12 mouse cellular contexts compared by ENCODE assay signal in genomic region chr5:117898055-117898806, GRCm38 (mm10).
DNase-seq lines count a peak whose midpoint lies in the region; ATAC-seq and TF ChIP-seq lines count a peak whose summit lies in the region.
"Had no signal": no experiment of that assay in that cellular context is flagged by ENCODE, and none has a peak within 500 bp of the region (broad histone marks: within the 10 kb centered on the region; RNA-seq: fewer than 3 reads in every experiment).

No protein-coding gene starts in this region.

- no peak for DNase-seq in kidney, postnatal 4 days
- peak; percentile 42 for DNase-seq in brain, embryonic 14.5 days (ENCODE audit: low read depth)
- no peak for DNase-seq in layer of hippocampus, postnatal 36 days
- DNase-seq in testis, postnatal 14 days (ENCODE audit: low spot score), result no peak
- DNase-seq in thymus, postnatal 0 days (ENCODE audit: low spot score), result no peak
- DNase-seq: adrenal gland, postnatal 25 days; cerebellum, adult 9-11 months; gastrocnemius, adult 2 months; lung, postnatal 14 days had no signal

- H3K36me3 ChIP-seq in kidney, embryonic 15.5 days, result no peaks in the 10 kb centered on the region
- no peaks in the 10 kb centered on the region for H3K36me3 ChIP-seq in hindbrain, embryonic 16.5 days (ENCODE audit: control insufficient read depth, insufficient read depth, low read length)
- H3K36me3 ChIP-seq in neural tube, embryonic 12.5 days, result no peaks in the 10 kb centered on the region

- no peak overlapping the region for H3K27ac ChIP-seq in kidney, embryonic 15.5 days
- no peak overlapping the region for H3K27ac ChIP-seq in hindbrain, embryonic 16.5 days (ENCODE audit: low read depth, low read length)
- no peak overlapping the region for H3K27ac ChIP-seq in neural tube, embryonic 12.5 days
- H3K27ac ChIP-seq: gastrocnemius, adult 2 months had no signal

- ATAC-seq in kidney, embryonic 15.5 days (replicated peaks; ENCODE audit: low FRiP score), result 0 out of 2 replicates have a peak, but pooled peaks have one; percentile 20
- peak; percentile 24; the same call in 1 of the 2 replicates for ATAC-seq in hindbrain, embryonic 16.5 days
- peak; percentile 25; the same call in 1 of the 2 replicates for ATAC-seq in neural tube, embryonic 12.5 days (ENCODE audit: low FRiP score, low read depth)

- peaks cover 4% of the 10 kb centered on the region; the same call in 1 of the 2 replicates for H3K27me3 ChIP-seq in kidney, embryonic 15.5 days
- H3K27me3 ChIP-seq in hindbrain, embryonic 16.5 days (replicated peaks; ENCODE audit: control insufficient read depth, insufficient read depth, low read length), result peaks cover 2% of the 10 kb centered on the region; the same call in 1 of the 2 replicates
- no peaks in the 10 kb centered on the region for H3K27me3 ChIP-seq in neural tube, embryonic 12.5 days (replicated peaks)

- no peak overlapping the region for H3K4me3 ChIP-seq in kidney, embryonic 15.5 days (replicated peaks)
- no peak overlapping the region for H3K4me3 ChIP-seq in hindbrain, embryonic 16.5 days (ENCODE audit: low read length)
- H3K4me3 ChIP-seq in neural tube, embryonic 12.5 days, result no peak overlapping the region
- H3K4me3 ChIP-seq: gastrocnemius, adult 2 months had no signal

- peaks cover 23% of the 10 kb centered on the region for H3K4me1 ChIP-seq in kidney, embryonic 15.5 days
- H3K4me1 ChIP-seq in hindbrain, embryonic 16.5 days (ENCODE audit: control insufficient read depth, insufficient read depth, low read depth, low read length), result peaks cover 7% of the 10 kb centered on the region
- H3K4me1 ChIP-seq in neural tube, embryonic 12.5 days, result peaks cover 22% of the 10 kb centered on the region; the same call in 1 of the 2 replicates

- TF ChIP-seq CTCF in brain, embryonic 14.5 days (IDR thresholded peaks at IDR 0.05; ENCODE audit: borderline replicate concordance, extremely low read depth, insufficient read depth, insufficient read length), result no peak

- H3K9me3 ChIP-seq in kidney, embryonic 15.5 days (replicated peaks), result no peaks in the 10 kb centered on the region
- no peaks in the 10 kb centered on the region for H3K9me3 ChIP-seq in hindbrain, embryonic 16.5 days (ENCODE audit: control insufficient read depth, low read length)
- no peaks in the 10 kb centered on the region for H3K9me3 ChIP-seq in neural tube, embryonic 12.5 days

- WGBS in kidney, embryonic 15.5 days, result 18% methylated on average over 9 of the region's 9 CpGs
- 15% methylated on average over 9 of the region's 9 CpGs for WGBS in hindbrain, embryonic 16.5 days
- 17% methylated on average over 9 of the region's 9 CpGs for WGBS in neural tube, embryonic 12.5 days

- H3K9ac ChIP-seq in kidney, embryonic 15.5 days, result no peak overlapping the region
- H3K9ac ChIP-seq in hindbrain, embryonic 16.5 days (ENCODE audit: low read depth, low read length), result no peak overlapping the region
- no peak overlapping the region for H3K9ac ChIP-seq in neural tube, embryonic 12.5 days

- TF ChIP-seq POLR2A in brain, embryonic 14.5 days (IDR thresholded peaks at IDR 0.05; ENCODE audit: borderline replicate concordance, extremely low read depth, insufficient read depth, insufficient read length, poor library complexity, severe bottlenecking), result no peak

- no peak overlapping the region for H3K4me2 ChIP-seq in kidney, embryonic 15.5 days
- no peak overlapping the region; the same call in 1 of the 2 replicates for H3K4me2 ChIP-seq in hindbrain, embryonic 16.5 days (ENCODE audit: low read length)
- H3K4me2 ChIP-seq in neural tube, embryonic 12.5 days (replicated peaks), result no peak overlapping the region
